Mouse (Mus musculus) heart, embryonic 12.5 days (tissue): ENCODE results near the gene Tspan4. TPM values are rescaled to one million over a fixed set of nuclear protein-coding genes. Genes with fewer than 3 reads are reported as not detected.
A peak's percentile ranks its signal among the peaks of the same experiment; 100 is the strongest.

Source experiments
- ATAC-seq: fragments of 200-750 bp; cut with Nextera tagmentation; 2 replicates; pipeline ENCODE4 v1.8.0; 2017; ENCODE audit warnings: moderate TSS enrichment, moderate library complexity; ENCODE audit not compliant: insufficient number of reproducible peaks, low FRiP score
- H3K27ac ChIP-seq: fragments of 300-500 bp; sonication (generic); 2 replicates; pipeline ENCODE4 v1.5.1; 2016; ENCODE audit warnings: mild to moderate bottlenecking, moderate library complexity; ENCODE audit not compliant: poor library complexity, severe bottlenecking
- H3K27me3 ChIP-seq: fragments of 300-500 bp; sonication (generic); replicated peaks from 2 replicates; pipeline ENCODE4 v1.6.1; 2016; ENCODE audit warnings: mild to moderate bottlenecking, moderate library complexity
- H3K36me3 ChIP-seq: fragments of 300-500 bp; sonication (generic); 2 replicates; pipeline ENCODE4 v1.6.1; 2016; ENCODE audit warnings: mild to moderate bottlenecking, moderate library complexity
- H3K4me1 ChIP-seq: fragments of 300-500 bp; sonication (generic); replicated peaks from 2 replicates; pipeline ENCODE4 v1.6.1; 2016; ENCODE audit warnings: mild to moderate bottlenecking
- H3K4me2 ChIP-seq: fragments of 300-500 bp; sonication (generic); 2 replicates; pipeline ENCODE4 v1.6.1; 2016; ENCODE audit warnings: mild to moderate bottlenecking, moderate library complexity
- H3K4me3 ChIP-seq: fragments of 300-500 bp; sonication (generic); 2 replicates; pipeline ENCODE4 v1.5.1; 2016; ENCODE audit warnings: mild to moderate bottlenecking
- H3K9ac ChIP-seq: fragments of 300-500 bp; sonication (generic); 2 replicates; pipeline ENCODE4 v1.6.1; 2016; ENCODE audit warnings: mild to moderate bottlenecking, moderate library complexity
- H3K9me3 ChIP-seq: fragments of 300-500 bp; sonication (generic); replicated peaks from 2 replicates; pipeline ENCODE4 v1.6.1; 2016; ENCODE audit warnings: mild to moderate bottlenecking, moderate library complexity
- WGBS: fragments of 180-500 bp; shearing (Covaris S2); methylation state at CpG from one replicate; pipeline ENCODE4 v1.1.7; 2016; 5-methylcytosine and 5-hydroxymethylcytosine counted together
- polyA plus RNA-seq: library from polyadenylated mRNA; unstranded; fragments of >200 nt; fragmentation: Nextera tagmentation; extraction: Ambion mirVana; gene quantifications from 2 replicates; pipeline ENCODE4 v1.2.1, GENCODE M21; 2016

The Tspan4 gene
- polyA plus RNA-seq, 1 experiment from 2014 or later = 57.5 TPM

- Histone ChIP-seq H3K9ac (peak within 1 kb of the TSS; percentile 90), H3K27ac (peak within 1 kb of the TSS; percentile 86), H3K9me3 (no peaks in the 10 kb centered on the region), H3K4me1 (peaks cover 27% of the 10 kb centered on the region), H3K4me2 (peak within 1 kb of the TSS; percentile 94), H3K36me3 (no peaks in the 10 kb centered on the region), H3K4me3 (peak within 1 kb of the TSS; percentile 85), H3K27me3 (no peaks in the 10 kb centered on the region; the same call in 1 of the 2 replicates)
- ATAC-seq = peak; percentile 97
- WGBS = 1% methylated on average over 46 of the region's 46 CpGs
These were observed 64.7 kb downstream of the Tspan4 start, which contains the start of gene Chid1 for GRCm38 (mm10) chr7:141539556-141540311. Gene Chid1 (minus strand): TSS chr7:141539857.

GRCm38 (mm10) chr7:141540312-141541081, 65.5 kb downstream of the Tspan4 start:
- peak overlapping the region; percentile 77 for H3K9ac ChIP-seq
- no peaks in the 10 kb centered on the region for H3K36me3 ChIP-seq
- 54% methylated on average over 13 of the region's 13 CpGs for WGBS
- H3K4me1 ChIP-seq = peaks cover 27% of the 10 kb centered on the region
- no peaks in the 10 kb centered on the region for H3K9me3 ChIP-seq
- peak overlapping the region; percentile 25; the same call in 1 of the 2 replicates for H3K27ac ChIP-seq
- no peaks in the 10 kb centered on the region; the same call in 1 of the 2 replicates for H3K27me3 ChIP-seq
- H3K4me2 ChIP-seq = peak overlapping the region; percentile 94
- ATAC-seq = no peak; the same call in 1 of the 2 replicates
- peak overlapping the region; percentile 85 for H3K4me3 ChIP-seq

- Histone ChIP-seq H3K27me3 (no peaks in the 10 kb centered on the region; the same call in 1 of the 2 replicates), H3K4me1 (peaks cover 27% of the 10 kb centered on the region), H3K4me2 (no peak overlapping the region), H3K4me3 (no peak overlapping the region), H3K9ac (no peak overlapping the region), H3K27ac (no peak overlapping the region), H3K36me3 (no peaks in the 10 kb centered on the region), H3K9me3 (no peaks in the 10 kb centered on the region)
- WGBS = 79% methylated on average over 4 of the region's 4 CpGs
- ATAC-seq = no peak
These were observed 66.6 kb downstream of the Tspan4 start for GRCm38 (mm10) chr7:141541681-141542080.

GRCm38 (mm10) chr7:141542588-141542987, 67.5 kb downstream of the Tspan4 start:
- no peaks in the 10 kb centered on the region; the same call in 1 of the 2 replicates for H3K27me3 ChIP-seq
- H3K27ac ChIP-seq = no peak overlapping the region
- no peak overlapping the region for H3K9ac ChIP-seq
- no peak overlapping the region for H3K4me3 ChIP-seq
- H3K36me3 ChIP-seq = no peaks in the 10 kb centered on the region
- H3K4me2 ChIP-seq = no peak overlapping the region
- WGBS = 90% methylated on average over 2 of the region's 2 CpGs
- H3K9me3 ChIP-seq = no peaks in the 10 kb centered on the region
- no peak for ATAC-seq
- H3K4me1 ChIP-seq = peaks cover 27% of the 10 kb centered on the region

Other genes starting within 250 kb of the Tspan4 start
- gene Phrf1, start 246.5 kb upstream of the Tspan4 start, polyA plus RNA-seq = 56.4 and 59.3 TPM in 2 replicates
- 1.1 and 1.7 TPM in 2 replicates for gene Irf7, start 208.8 kb upstream of the Tspan4 start, polyA plus RNA-seq
- not detected in 2 replicates for gene Cdhr5, start 198.5 kb upstream of the Tspan4 start, polyA plus RNA-seq
- 0.64 TPM in 1 of 2 replicates, not detected in the other for gene Sct, start 196.1 kb upstream of the Tspan4 start, polyA plus RNA-seq
- gene Drd4, start 183.2 kb upstream of the Tspan4 start, polyA plus RNA-seq = 0.06 and 0.15 TPM in 2 replicates
- gene Deaf1, start 147.6 kb upstream of the Tspan4 start, polyA plus RNA-seq = 34.3 and 35.6 TPM in 2 replicates
- 37.4 and 40.1 TPM in 2 replicates for gene Tmem80, start 147.5 kb upstream of the Tspan4 start, polyA plus RNA-seq
- 0.73 and 1.3 TPM in 2 replicates for gene Eps8l2, start 136.4 kb upstream of the Tspan4 start, polyA plus RNA-seq
- 276 and 284 TPM in 2 replicates for gene Taldo1, start 83.0 kb upstream of the Tspan4 start, polyA plus RNA-seq
- 25.5 and 26.7 TPM in 2 replicates for gene Gatd1, start 61.1 kb upstream of the Tspan4 start, polyA plus RNA-seq
- 13.9 and 14.6 TPM in 2 replicates for gene Cend1, start 45.7 kb upstream of the Tspan4 start, polyA plus RNA-seq
- gene Slc25a22, start 37.3 kb upstream of the Tspan4 start, polyA plus RNA-seq = 19.3 and 20.7 TPM in 2 replicates
- 12.0 and 14.3 TPM in 2 replicates for gene Pidd1, start 31.2 kb upstream of the Tspan4 start, polyA plus RNA-seq
- gene Rplp2, start 27.9 kb upstream of the Tspan4 start, polyA plus RNA-seq = 867 and 941 TPM in 2 replicates
- gene Pnpla2, start 20.0 kb upstream of the Tspan4 start, polyA plus RNA-seq = 42.3 and 43.3 TPM in 2 replicates
- gene Cracr2b, start 14.1 kb upstream of the Tspan4 start, polyA plus RNA-seq = 16.6 and 17.5 TPM in 2 replicates
- 27.4 and 30.6 TPM in 2 replicates for gene Cd151, start 7.8 kb upstream of the Tspan4 start, polyA plus RNA-seq
- gene Polr2l, start 108 bp upstream of the Tspan4 start, polyA plus RNA-seq = 60.7 and 64.7 TPM in 2 replicates
- 35.9 and 38.6 TPM in 2 replicates for gene Chid1, start 64.6 kb downstream of the Tspan4 start, polyA plus RNA-seq
- gene Ap2a2, start 86.9 kb downstream of the Tspan4 start, polyA plus RNA-seq = 70.2 and 70.7 TPM in 2 replicates
- gene Muc6, start 180.1 kb downstream of the Tspan4 start, polyA plus RNA-seq = 0.06 and 0.11 TPM in 2 replicates
- 0.31 and 0.51 TPM in 2 replicates for gene Muc2, start 215.1 kb downstream of the Tspan4 start, polyA plus RNA-seq